ENCODE assay signal across 27 mouse cellular contexts in genomic region chr13:83585359-83585758, GRCm38 (mm10).
DNase-seq lines count a peak whose midpoint lies in the region; ATAC-seq and TF ChIP-seq lines count a peak whose summit lies in the region.
"Had no signal": no experiment of that assay in that cellular context is flagged by ENCODE, and none has a peak within 500 bp of the region (broad histone marks: within the 10 kb centered on the region; RNA-seq: fewer than 3 reads in every experiment).

No protein-coding gene starts in this region.

- H3K36me3 ChIP-seq in kidney, embryonic 15.5 days: no peaks in the 10 kb centered on the region
- H3K36me3 ChIP-seq: embryonic facial prominence, embryonic 13.5 days; hindbrain, embryonic 13.5 days; liver, embryonic 15.5 days; midbrain, embryonic 12.5 days; stomach, embryonic 15.5 days had no signal

- H3K27ac ChIP-seq in left cerebral cortex, adult 2 months: peak overlapping the region; percentile 63
- peak overlapping the region; percentile 51; the same call in 1 of the 2 replicates for H3K27ac ChIP-seq in olfactory bulb, adult 2 months (ENCODE audit: insufficient read depth, low read depth, low read length)
- no peak overlapping the region for H3K27ac ChIP-seq in kidney, embryonic 15.5 days
- H3K27ac ChIP-seq: embryonic facial prominence, embryonic 13.5 days; forebrain, embryonic 13.5 days; hindbrain, embryonic 13.5 days; liver, embryonic 15.5 days; midbrain, embryonic 12.5 days; stomach, embryonic 15.5 days had no signal

- no peaks in the 10 kb centered on the region for H3K4me1 ChIP-seq in olfactory bulb, adult 2 months (ENCODE audit: control insufficient read depth, insufficient read depth, low read length)
- no peaks in the 10 kb centered on the region for H3K4me1 ChIP-seq in kidney, embryonic 15.5 days
- H3K4me1 ChIP-seq: embryonic facial prominence, embryonic 13.5 days; hindbrain, embryonic 13.5 days; liver, embryonic 15.5 days; midbrain, embryonic 12.5 days; stomach, embryonic 15.5 days had no signal

- TF ChIP-seq POLR2A in olfactory bulb, adult 2 months (IDR thresholded peaks at IDR 0.05; ENCODE audit: insufficient read depth, low read depth, low read length): no peak

- H3K4me3 ChIP-seq in left cerebral cortex, adult 2 months: no peak overlapping the region
- H3K4me3 ChIP-seq in olfactory bulb, adult 2 months (ENCODE audit: insufficient read depth, low read depth, low read length): no peak overlapping the region
- no peak overlapping the region for H3K4me3 ChIP-seq in kidney, embryonic 15.5 days (replicated peaks)
- H3K4me3 ChIP-seq: embryonic facial prominence, embryonic 13.5 days; erythroblast, embryonic 14.5 days; forebrain, embryonic 13.5 days; hindbrain, embryonic 13.5 days; liver, embryonic 15.5 days; midbrain, embryonic 12.5 days; stomach, embryonic 15.5 days had no signal

- WGBS in olfactory bulb, adult 2 months: 28% methylated on average over 5 of the region's 5 CpGs
- 84% methylated on average over 5 of the region's 5 CpGs for WGBS in kidney, embryonic 15.5 days

- DNase-seq in heart, adult 11 months: peak; percentile 76
- no peak for DNase-seq in heart, postnatal 4 days
- DNase-seq in left cerebral cortex, adult 2 months (ENCODE audit: extremely low spot score in 1 of 2, low spot score in 2 of 2): no peak
- no peak for DNase-seq in left cerebral cortex, adult 9 months (ENCODE audit: low spot score in 2 of 2)
- DNase-seq in adipocyte (ENCODE audit: low spot score): no peak
- DNase-seq: adrenal gland, postnatal 36 days; cerebellum, adult 11-12 months; cerebellum, postnatal 14 days; embryo, embryonic 11 days; gastrocnemius, postnatal 14 days; kidney, adult 18-20 months; kidney, postnatal 10 days; liver; right cerebral cortex, adult 18-20 months; right cerebral cortex, postnatal 4 days; thymus, postnatal 25 days had no signal

- ATAC-seq in hematopoietic stem cell, adult 5-6 weeks (replicated peaks in 1 of 2; ENCODE audit: insufficient read depth in 1 of 2, low FRiP score in 2 of 2, low TSS enrichment in 1 of 2, low read depth in 1 of 2, poor library complexity in 2 of 2, severe bottlenecking in 2 of 2): peak; percentile 57 to 66; a peak in 3 of 4 replicates
- no peak for ATAC-seq in kidney, embryonic 15.5 days (replicated peaks; ENCODE audit: low FRiP score)
- ATAC-seq: CD4-positive, CD25-positive, alpha-beta regulatory T cell, adult 4 months; forebrain, embryonic 13.5 days had no signal

- H3K4me2 ChIP-seq in kidney, embryonic 15.5 days: no peak overlapping the region
- H3K4me2 ChIP-seq: embryonic facial prominence, embryonic 13.5 days; forebrain, embryonic 13.5 days; hindbrain, embryonic 13.5 days; liver, embryonic 15.5 days; midbrain, embryonic 12.5 days; stomach, embryonic 15.5 days had no signal

- no peaks in the 10 kb centered on the region for H3K9me3 ChIP-seq in kidney, embryonic 15.5 days (replicated peaks)
- H3K9me3 ChIP-seq: embryonic facial prominence, embryonic 13.5 days; forebrain, embryonic 13.5 days; hindbrain, embryonic 13.5 days; liver, embryonic 15.5 days; midbrain, embryonic 12.5 days; stomach, embryonic 15.5 days had no signal

- H3K27me3 ChIP-seq in kidney, embryonic 15.5 days: no peaks in the 10 kb centered on the region
- H3K27me3 ChIP-seq: embryonic facial prominence, embryonic 13.5 days; forebrain, embryonic 13.5 days; hindbrain, embryonic 13.5 days; liver, embryonic 15.5 days; midbrain, embryonic 12.5 days; stomach, embryonic 15.5 days had no signal

- H3K9ac ChIP-seq in kidney, embryonic 15.5 days: no peak overlapping the region
- H3K9ac ChIP-seq: embryonic facial prominence, embryonic 13.5 days; forebrain, embryonic 13.5 days; hindbrain, embryonic 13.5 days; liver, embryonic 15.5 days; midbrain, embryonic 12.5 days; stomach, embryonic 15.5 days had no signal

- intact Hi-C loops in left cerebral cortex, adult 2 months (cut with DNase I): no loop called here

- TF ChIP-seq CTCF in left cerebral cortex, adult 2 months (IDR thresholded peaks at IDR 0.05): no peak
- no peak for TF ChIP-seq CTCF in olfactory bulb, adult 2 months (IDR thresholded peaks at IDR 0.05; ENCODE audit: insufficient read depth, low read depth, low read length)
